Mouse (Mus musculus) kidney, adult 2 months (tissue): Measurements from ENCODE around the gene Cacna1a.

Experiments
- CTCF ChIP-seq: fragments of 200-500 bp; conservative IDR thresholded peaks from 2 replicates; pipeline ENCODE4 v1.5.1; 2011; ENCODE audit warnings: low read depth, mild to moderate bottlenecking, control low read depth, low read length, moderate library complexity, mixed read lengths; ENCODE audit not compliant: insufficient read depth, insufficient read length
- POLR2A ChIP-seq: fragments of 200-500 bp; IDR thresholded peaks from one replicate; pipeline ENCODE4 v1.6.1; 2011; ENCODE audit warnings: low read depth, low read length, control low read depth

GRCm38 (mm10) chr8:84614512-84615223 is 226.4 kb downstream of the Cacna1a start:
- TF ChIP-seq POLR2A (no peak), CTCF (peak; percentile 34; the same call in 1 of the 2 replicates)
